Mouse (Mus musculus) heart, postnatal 36 days (tissue): ENCODE results near the gene Mxd1. TPM values are rescaled to one million over a fixed set of nuclear protein-coding genes. Genes with fewer than 3 reads are reported as not detected.

Experiments used
- DNase-seq, 2 experiments: peaks; one replicate each; pipeline ENCODE4 v3.0.0; 2021 to 2022
- intact Hi-C: fragments of 180-260 bp; cut with DNase I; formaldehyde crosslinking; loops from one replicate; pipeline ENCODE4 v1.15.1; 2025
- total RNA-seq, 2 experiments: library from RNA; stranded (reverse); gene quantifications; 2 replicates each; pipeline ENCODE4 v1.2.3; 2021

Gene Mxd1
- total RNA-seq, 2 experiments from 2014 or later = 8.8 to 9.5 TPM

GRCm38 (mm10) chr6:86607471-86607870 is 61.5 kb downstream of the Mxd1 start:
- DNase-seq = no peak
- intact Hi-C loops = no loop called here

GRCm38 (mm10) chr6:86606289-86606688 is 62.7 kb downstream of the Mxd1 start:
- no peak for DNase-seq
- intact Hi-C loops = no loop called here

- intact Hi-C loops = no loop called here
Observed at GRCm38 (mm10) chr6:86605260-86605659, 63.7 kb downstream of the Mxd1 start.

GRCm38 (mm10) chr6:86599951-86600414 is 69.0 kb downstream of the Mxd1 start:
- peak; percentile 68 for DNase-seq
- intact Hi-C loops = loop anchor here (1.0 to 2.0 kb wide), 2 partner anchors 38 to 71 kb away; no protein-coding TSS in a partner anchor

More at GRCm38 (mm10) chr6:86605260-86605659, 63.7 kb downstream of the Mxd1 start:
- no peak for DNase-seq

GRCm38 (mm10) chr6:86599197-86599596 is 69.8 kb downstream of the Mxd1 start:
- peak; percentile 84 to 95 for DNase-seq
- intact Hi-C loops = loop anchor here (1.0 to 2.0 kb wide), 2 partner anchors 39 to 72 kb away; no protein-coding TSS in a partner anchor

GRCm38 (mm10) chr6:86598742-86599193 is 70.2 kb downstream of the Mxd1 start:
- intact Hi-C loops = loop anchor here (1.0 to 2.0 kb wide), 2 partner anchors 40 to 72 kb away; no protein-coding TSS in a partner anchor
- no peak for DNase-seq

Other genes starting within 250 kb of the Mxd1 start
- not detected for gene Gm44790, start 242.5 kb downstream of the Mxd1 start, total RNA-seq
- gene C87436, start 230.8 kb downstream of the Mxd1 start, total RNA-seq = 10 to 100 TPM in 1 of 2 experiments, 1 to 10 TPM in 1; 9.6 to 10.9 TPM
- gene Pcbp1, start 142.8 kb downstream of the Mxd1 start, total RNA-seq = 100 to 1,000 TPM; 147 to 159 TPM
- not detected for gene Asprv1, start 41.0 kb downstream of the Mxd1 start, total RNA-seq
- gene Snrnp27, start 15.4 kb upstream of the Mxd1 start, total RNA-seq = 10 to 100 TPM; 43.2 to 47.2 TPM
- gene Gmcl1, start 64.2 kb upstream of the Mxd1 start, total RNA-seq = 1 to 10 TPM; 4.4 to 4.6 TPM
- gene Anxa4, start 124.4 kb upstream of the Mxd1 start, total RNA-seq = 10 to 100 TPM; 36.1 to 42.0 TPM
- gene Aak1, start 180.4 kb upstream of the Mxd1 start, total RNA-seq = 10 to 100 TPM; 71.1 to 75.1 TPM